Mouse (Mus musculus) cerebellum, adult 2 months (tissue): Measurements from ENCODE around the gene Taar7f.

Experiments used
- CTCF ChIP-seq: fragments of 200-500 bp; IDR thresholded peaks from 2 replicates; pipeline ENCODE4 v1.5.1; 2011; ENCODE audit warnings: low read depth, mild to moderate bottlenecking, control low read depth, low read length, moderate library complexity, borderline replicate concordance; ENCODE audit not compliant: insufficient read depth
- POLR2A ChIP-seq: fragments of 200-500 bp; IDR thresholded peaks from 2 replicates; pipeline ENCODE4 v1.6.1; 2011; ENCODE audit warnings: low read length, control low read depth, borderline replicate concordance; ENCODE audit not compliant: insufficient read depth

- no peak for TF ChIP-seq CTCF
- TF ChIP-seq POLR2A = no peak
Observed at GRCm38 (mm10) chr10:24092194-24092593, 42.9 kb downstream of the Taar7f start, which contains the start of gene Taar8b.
